Mouse (Mus musculus) cortical plate, adult 2 months (tissue): Measurements from ENCODE around the gene Map4k2. TPM values are rescaled to one million over a fixed set of nuclear protein-coding genes. Genes with fewer than 3 reads are reported as not detected.

Source experiments
- H3K27ac ChIP-seq: fragments of 200-500 bp; 2 replicates; pipeline ENCODE4 v1.5.1; 2012; ENCODE audit warnings: low read length, control low read depth, inconsistent platforms; ENCODE audit not compliant: insufficient read depth
- H3K4me1 ChIP-seq: fragments of 200-500 bp; 2 replicates; pipeline ENCODE4 v1.6.1; 2011; ENCODE audit warnings: low read length; ENCODE audit not compliant: control insufficient read depth, insufficient read depth
- H3K4me3 ChIP-seq: fragments of 200-500 bp; 2 replicates; pipeline ENCODE4 v1.5.1; 2011; ENCODE audit warnings: mild to moderate bottlenecking, low read length, control low read depth; ENCODE audit not compliant: insufficient read depth
- CTCF ChIP-seq: fragments of 200-500 bp; IDR thresholded peaks from 2 replicates; pipeline ENCODE4 v1.5.1; 2011; ENCODE audit warnings: mild to moderate bottlenecking, control low read depth, low read length; ENCODE audit not compliant: insufficient read depth; ENCODE audit errors: extremely low read depth
- POLR2A ChIP-seq: fragments of 200-500 bp; IDR thresholded peaks from 2 replicates; pipeline ENCODE4 v1.6.1; 2011; ENCODE audit warnings: mild to moderate bottlenecking, low read length, control low read depth; ENCODE audit not compliant: insufficient read depth; ENCODE audit errors: extremely low read depth
- polyA plus RNA-seq: library from polyadenylated mRNA; depleted of rRNA; stranded (reverse); fragments of >200 nt; gene quantifications from 2 replicates; pipeline ENCODE4 v1.2.3, GENCODE M21; 2012; rRNA removed

Map4k2 gene
- 237 and 248 TPM in 2 replicates for polyA plus RNA-seq

DNA sequence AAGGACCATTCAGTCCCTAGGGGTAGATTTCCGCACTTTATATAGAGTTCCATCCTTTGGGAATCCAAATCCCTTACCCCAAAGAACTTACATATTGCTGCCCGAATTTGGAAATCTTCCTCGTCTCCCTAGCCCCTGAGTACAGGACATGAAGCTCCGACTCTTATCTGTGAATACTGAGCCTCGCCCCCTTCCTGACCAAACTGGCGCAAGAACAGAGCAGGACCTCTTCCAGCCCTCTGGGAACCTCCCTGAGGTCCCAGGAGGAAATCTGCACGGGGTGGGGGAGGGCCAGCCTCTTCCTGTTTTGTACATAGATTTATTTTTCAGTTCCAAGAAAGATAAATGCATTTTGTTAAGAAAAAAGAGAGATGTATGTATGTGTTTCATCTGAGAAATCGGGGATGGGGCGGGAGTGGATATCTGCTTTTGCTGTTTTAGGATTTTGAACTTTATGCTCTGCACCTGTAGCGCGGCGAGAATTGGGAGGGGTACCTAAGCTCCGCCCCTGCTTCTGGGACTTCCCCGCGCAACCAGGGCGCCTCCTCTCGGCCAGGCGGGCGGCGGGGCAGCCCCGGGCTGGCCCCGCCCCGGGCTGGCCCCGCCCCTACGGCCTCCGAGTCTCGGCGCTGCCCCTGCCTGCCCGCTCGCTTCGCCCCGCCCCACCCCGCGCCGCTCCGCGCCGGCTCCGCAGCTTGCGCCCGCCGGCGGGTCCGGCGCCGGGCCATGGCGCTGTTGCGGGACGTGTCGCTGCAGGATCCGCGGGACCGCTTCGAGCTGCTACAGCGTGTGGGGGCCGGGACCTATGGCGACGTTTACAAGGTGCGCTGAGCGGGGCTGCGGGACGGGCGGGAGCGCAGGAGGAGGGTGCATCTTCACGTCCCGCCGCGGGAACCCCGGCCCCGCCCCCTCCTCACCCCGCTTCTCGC lies at the start of gene Map4k2:
Gene Map4k2 (plus strand): TSS at position 612 of the 929 bp plus-strand sequence.
- Histone ChIP-seq H3K4me3 (peak within 1 kb of the TSS; percentile 48), H3K4me1 (peaks cover 2% of the 10 kb centered on the region; the same call in 1 of the 2 replicates), H3K27ac (peak within 1 kb of the TSS; percentile 65)
- TF ChIP-seq POLR2A (no peak), CTCF (0 out of 2 replicates have a peak, but pooled peaks have one; percentile 4)

DNA sequence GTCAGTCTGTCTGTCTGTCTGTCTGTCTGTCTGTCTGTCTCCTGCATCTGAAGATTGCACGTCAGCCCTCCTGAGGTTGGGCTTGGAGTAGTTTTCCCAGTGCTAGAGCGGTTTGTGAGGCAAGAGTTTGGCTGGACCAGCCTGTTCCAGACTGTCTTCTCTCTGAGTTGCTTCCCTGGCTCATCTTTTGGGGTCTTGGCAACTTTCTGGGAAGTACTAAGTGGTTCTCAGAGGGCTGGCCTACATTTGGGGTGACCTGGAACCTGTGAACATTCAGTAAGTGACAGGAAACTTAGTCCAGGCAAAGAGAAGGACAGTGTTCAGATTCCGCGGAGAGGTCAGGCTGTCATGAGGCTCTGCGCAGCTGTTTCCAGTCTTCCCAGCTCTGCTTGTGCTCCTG lies 48.7 kb upstream of the Map4k2 start:
- TF ChIP-seq CTCF (no peak), POLR2A (no peak)
- Histone ChIP-seq H3K4me1 (no peaks in the 10 kb centered on the region), H3K27ac (no peak overlapping the region), H3K4me3 (no peak overlapping the region)

DNA sequence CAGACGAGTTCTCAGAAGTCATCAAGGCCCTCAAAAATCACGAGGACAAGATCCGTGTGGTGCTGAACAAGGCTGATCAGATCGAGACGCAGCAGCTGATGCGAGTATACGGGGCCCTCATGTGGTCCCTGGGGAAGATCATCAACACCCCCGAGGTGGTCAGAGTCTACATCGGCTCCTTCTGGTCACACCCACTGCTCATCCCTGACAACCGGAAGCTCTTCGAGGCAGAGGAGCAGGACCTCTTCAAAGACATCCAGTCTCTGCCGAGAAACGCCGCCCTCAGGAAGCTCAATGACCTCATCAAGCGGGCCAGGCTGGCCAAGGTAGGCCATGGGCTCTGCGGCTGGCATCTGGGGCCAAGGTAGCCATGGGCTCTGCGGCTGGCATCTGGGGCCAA lies 46.6 kb upstream of the Map4k2 start:
- Histone ChIP-seq H3K27ac (no peak overlapping the region), H3K4me1 (no peaks in the 10 kb centered on the region), H3K4me3 (no peak overlapping the region)
- TF ChIP-seq CTCF, result no peak
- no peak for TF ChIP-seq POLR2A

DNA sequence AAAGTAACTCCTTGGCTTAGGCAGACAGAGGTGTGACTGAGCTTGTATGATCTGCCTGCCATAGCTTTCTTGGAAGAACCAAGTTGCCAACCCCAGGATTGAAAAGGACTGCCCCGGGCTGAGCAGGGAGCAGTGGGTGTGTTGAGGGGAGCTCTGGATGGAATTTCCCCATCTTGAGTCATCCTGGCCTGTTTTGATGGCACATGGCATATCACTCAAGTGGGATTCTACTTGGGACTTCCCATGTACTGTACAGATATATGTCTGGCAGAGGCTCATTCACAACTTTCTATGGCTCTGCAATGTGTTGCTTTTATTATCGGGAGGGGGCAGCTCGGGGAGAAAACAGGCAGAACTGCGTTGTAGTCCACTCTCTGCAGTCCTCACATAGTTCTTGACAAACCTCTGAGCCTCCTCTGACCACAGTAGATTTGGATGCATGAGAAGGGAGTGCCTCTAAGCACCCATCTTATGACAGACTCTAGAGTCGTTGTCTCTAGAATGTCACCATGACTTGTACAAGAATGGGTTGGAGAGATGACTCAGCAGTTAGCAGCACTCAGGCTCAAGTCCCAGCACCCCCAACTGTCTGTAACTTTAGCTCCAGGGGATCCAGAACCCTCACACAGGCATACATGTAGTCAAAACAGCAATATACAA lies 44.3 kb upstream of the Map4k2 start:
- no peak for TF ChIP-seq CTCF
- TF ChIP-seq POLR2A, result no peak
- no peak overlapping the region for H3K27ac ChIP-seq
- no peaks in the 10 kb centered on the region for H3K4me1 ChIP-seq
- H3K4me3 ChIP-seq, result no peak overlapping the region

DNA sequence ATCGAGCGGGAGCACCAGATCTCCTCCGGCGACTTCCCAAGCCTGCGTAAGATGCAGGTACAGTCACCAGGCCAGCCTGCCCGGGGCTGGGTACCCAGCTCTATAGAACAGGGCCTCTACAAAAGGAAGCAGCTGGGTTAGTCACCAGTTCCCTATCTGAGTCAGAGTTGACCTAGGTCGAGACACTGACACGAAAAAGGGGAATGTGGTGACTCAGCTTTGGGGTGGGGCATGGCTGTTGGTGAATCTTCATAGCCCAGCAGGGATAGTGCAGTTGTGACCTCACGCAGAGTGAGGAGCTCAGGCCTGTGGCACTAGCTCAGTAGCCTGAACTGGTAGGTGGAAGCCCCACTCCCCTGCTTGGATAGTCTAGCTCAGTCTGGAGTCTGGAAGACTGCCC lies 43.3 kb upstream of the Map4k2 start:
- no peak overlapping the region for H3K27ac ChIP-seq
- H3K4me3 ChIP-seq, result no peak overlapping the region
- TF ChIP-seq CTCF, result no peak
- no peak for TF ChIP-seq POLR2A
- H3K4me1 ChIP-seq, result no peaks in the 10 kb centered on the region

DNA sequence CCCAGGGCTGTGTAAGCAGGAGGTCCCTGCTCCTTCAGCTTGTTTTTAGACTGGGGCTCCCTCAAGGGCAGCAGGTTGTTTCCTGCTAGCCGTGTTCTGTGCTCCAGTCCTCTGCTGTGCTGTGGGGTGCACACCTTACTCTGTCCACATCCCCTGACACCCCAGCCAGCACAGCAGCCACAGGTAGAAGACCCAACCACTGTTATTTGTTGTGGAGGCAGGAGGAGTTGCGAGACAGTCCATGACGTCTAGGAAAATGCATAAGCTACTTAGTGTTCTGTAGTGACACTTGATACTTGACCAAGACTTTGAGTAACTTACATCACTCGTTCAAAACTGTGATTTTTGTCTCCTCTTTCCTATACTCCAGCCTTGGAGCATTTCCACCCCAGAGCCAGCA lies 41.9 kb upstream of the Map4k2 start:
- Histone ChIP-seq H3K4me1 (no peaks in the 10 kb centered on the region), H3K4me3 (no peak overlapping the region), H3K27ac (no peak overlapping the region)
- TF ChIP-seq POLR2A (no peak), CTCF (no peak)

DNA sequence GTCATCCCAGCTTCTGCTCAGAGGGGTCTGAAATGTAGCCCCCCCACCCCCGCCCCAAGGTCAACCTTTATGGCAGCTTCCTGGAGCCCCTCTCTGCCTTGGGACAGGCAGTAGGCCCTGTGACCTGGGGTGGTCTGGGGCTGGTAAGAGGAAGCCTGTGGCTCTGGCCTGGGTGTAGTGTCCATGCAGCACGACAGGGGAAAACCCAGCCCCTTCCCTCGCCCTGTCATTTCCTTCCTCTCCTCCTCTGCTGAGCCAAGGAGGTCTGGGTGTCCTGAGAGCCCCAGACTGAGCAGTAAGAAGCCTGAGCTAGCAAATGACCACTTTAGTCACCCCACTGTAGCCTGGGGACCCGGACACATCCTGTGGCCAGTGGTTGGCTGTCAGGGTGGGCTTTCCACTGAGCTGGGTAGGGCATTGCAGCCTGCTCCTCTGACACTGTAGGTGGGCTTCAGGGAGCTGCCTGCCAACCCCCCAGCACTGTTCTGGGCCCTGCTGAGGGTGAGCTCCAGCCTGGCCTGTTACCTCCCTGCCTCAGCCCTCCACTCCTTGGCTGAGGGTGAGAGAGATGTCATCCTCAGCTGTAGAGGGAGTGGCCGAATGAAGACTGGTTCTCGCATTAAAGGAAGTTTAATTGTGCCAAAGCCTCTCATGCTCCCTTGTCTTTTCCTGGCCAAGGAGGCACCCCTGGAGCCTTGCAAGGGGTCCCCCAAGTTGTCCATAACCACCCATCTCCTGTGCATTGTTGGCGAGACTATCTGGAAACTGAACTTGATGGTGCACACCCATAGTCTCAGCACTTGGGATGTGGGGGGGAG lies 41.3 kb upstream of the Map4k2 start:
- no peaks in the 10 kb centered on the region for H3K4me1 ChIP-seq
- TF ChIP-seq CTCF (no peak), POLR2A (no peak)
- H3K4me3 ChIP-seq, result no peak overlapping the region
- H3K27ac ChIP-seq, result peak overlapping the region; percentile 42; the same call in 1 of the 2 replicates

DNA sequence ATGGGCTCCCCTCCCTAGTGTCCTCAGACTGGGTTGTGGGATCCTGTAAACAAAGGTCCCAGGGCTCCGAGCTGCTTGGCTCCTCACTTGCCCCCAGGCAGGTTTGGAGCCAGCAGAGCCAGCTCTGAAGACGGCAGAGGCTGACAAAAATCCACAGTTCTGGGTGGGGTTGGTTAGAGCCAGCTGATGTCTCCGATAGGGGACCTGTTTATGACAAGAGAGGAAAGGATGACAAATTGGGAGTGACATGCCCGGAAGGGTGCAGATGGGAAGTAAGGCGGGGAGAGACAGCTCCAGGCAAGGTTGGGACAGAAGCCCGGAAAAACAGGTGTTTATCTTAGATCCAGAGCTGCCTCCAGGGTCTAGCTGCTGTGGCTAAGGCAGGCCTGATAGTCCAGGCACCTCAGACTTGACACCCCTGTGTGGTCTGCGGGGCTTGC lies 40.5 kb upstream of the Map4k2 start:
- TF ChIP-seq CTCF (no peak), POLR2A (no peak)
- Histone ChIP-seq H3K4me1 (no peaks in the 10 kb centered on the region), H3K4me3 (no peak overlapping the region), H3K27ac (no peak overlapping the region)

DNA sequence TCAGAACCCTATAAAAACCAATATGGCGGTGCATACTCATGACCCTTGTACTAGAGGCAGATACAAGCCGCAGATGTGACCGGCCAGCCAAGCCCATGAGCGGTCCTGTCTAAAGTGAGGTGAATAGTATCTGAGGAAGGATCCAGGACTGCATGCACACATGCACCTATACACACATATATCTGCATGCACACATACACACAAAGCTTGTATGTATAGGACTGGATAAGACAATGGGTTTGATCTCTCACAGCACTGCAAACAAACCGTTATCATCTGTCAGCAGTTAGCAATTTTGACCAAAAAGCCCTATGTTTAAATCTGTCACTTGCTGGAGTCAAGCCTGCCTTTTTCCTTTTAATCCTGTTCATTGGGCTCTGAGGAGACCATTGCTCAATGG lies 38.8 kb upstream of the Map4k2 start:
- Histone ChIP-seq H3K4me1 (no peaks in the 10 kb centered on the region), H3K4me3 (no peak overlapping the region), H3K27ac (no peak overlapping the region)
- TF ChIP-seq POLR2A, result no peak
- TF ChIP-seq CTCF, result no peak
